Mouse (Mus musculus) hindbrain, embryonic 16.5 days (tissue): ENCODE data around the gene Best2. TPM values are rescaled to one million over a fixed set of nuclear protein-coding genes. Genes with fewer than 3 reads are reported as not detected.

Experiments used
- ATAC-seq: fragments of 200-750 bp; cut with Nextera tagmentation; 2 replicates; pipeline ENCODE4 v1.8.0; 2017; ENCODE audit warnings: moderate TSS enrichment, moderate library complexity
- H3K27ac ChIP-seq: fragments of 300-500 bp; sonication (generic); 2 replicates; pipeline ENCODE4 v1.5.1; 2014; ENCODE audit warnings: low read depth, mild to moderate bottlenecking, control low read depth, low read length, moderate library complexity
- H3K27me3 ChIP-seq: fragments of 300-500 bp; sonication (generic); replicated peaks from 2 replicates; pipeline ENCODE4 v1.6.1; 2014; ENCODE audit warnings: low read length; ENCODE audit not compliant: control insufficient read depth, insufficient read depth
- H3K36me3 ChIP-seq: fragments of 300-500 bp; sonication (generic); 2 replicates; pipeline ENCODE4 v1.6.1; 2014; ENCODE audit warnings: mild to moderate bottlenecking, low read length, moderate library complexity, mixed read lengths; ENCODE audit not compliant: control insufficient read depth, insufficient read depth
- H3K4me1 ChIP-seq: fragments of 300-500 bp; sonication (generic); 2 replicates; pipeline ENCODE4 v1.6.1; 2014; ENCODE audit warnings: low read depth, low read length; ENCODE audit not compliant: control insufficient read depth, insufficient read depth
- H3K4me2 ChIP-seq: fragments of 300-500 bp; sonication (generic); 2 replicates; pipeline ENCODE4 v1.6.1; 2014; ENCODE audit warnings: mild to moderate bottlenecking, low read length, control low read depth, moderate library complexity
- H3K4me3 ChIP-seq: fragments of 300-500 bp; sonication (generic); 2 replicates; pipeline ENCODE4 v1.5.1; 2014; ENCODE audit warnings: mild to moderate bottlenecking, low read length, control low read depth, moderate library complexity
- H3K9ac ChIP-seq: fragments of 300-500 bp; sonication (generic); 2 replicates; pipeline ENCODE4 v1.6.1; 2014; ENCODE audit warnings: low read depth, mild to moderate bottlenecking, control low read depth, low read length, moderate library complexity
- H3K9me3 ChIP-seq: fragments of 300-500 bp; sonication (generic); 2 replicates; pipeline ENCODE4 v1.6.1; 2014; ENCODE audit warnings: mild to moderate bottlenecking, low read length, moderate library complexity; ENCODE audit not compliant: control insufficient read depth
- WGBS: fragments of 180-500 bp; shearing (Covaris S2); extraction: QIAGEN DNeasy Blood & Tissue Kit; methylation state at CpG from one replicate; pipeline ENCODE4 v1.1.7; 2014; 5-methylcytosine and 5-hydroxymethylcytosine counted together
- polyA plus RNA-seq: library from polyadenylated mRNA; unstranded; fragments of >200 nt; fragmentation: Nextera tagmentation; extraction: Ambion mirVana; gene quantifications from 2 replicates; pipeline ENCODE4 v1.2.1, GENCODE M21; 2015

The Best2 gene
- polyA plus RNA-seq: 0.10 and 0.21 TPM in 2 replicates

DNA sequence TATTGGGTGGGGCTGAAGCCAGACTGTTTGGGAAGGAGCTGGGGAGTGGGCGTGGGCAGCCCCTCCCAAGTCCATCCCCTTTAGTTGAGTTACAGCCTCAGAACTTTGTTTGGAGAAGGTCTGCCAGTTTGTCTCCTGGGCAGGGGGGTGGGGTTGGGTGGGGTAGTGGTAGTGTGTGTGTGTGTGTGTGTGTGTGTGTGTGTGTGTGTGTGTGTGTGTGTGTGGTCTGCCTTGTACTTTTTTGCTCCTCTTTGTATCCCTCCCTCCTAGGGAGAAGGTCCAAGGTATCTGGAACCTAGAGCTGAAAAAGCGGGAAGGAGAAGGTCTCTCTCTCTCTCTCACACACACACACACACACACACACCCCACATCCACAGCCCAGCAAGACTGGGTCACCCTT is at the start of gene Best2:
Best2 (minus strand) TSS at position 101 of the 400 bp plus-strand sequence.
- WGBS: 58% methylated on average over 2 of the region's 2 CpGs
- H3K4me2 ChIP-seq: peak within 1 kb of the TSS; percentile 74
- no peaks in the 10 kb centered on the region for H3K9me3 ChIP-seq
- peaks cover 18% of the 10 kb centered on the region for H3K36me3 ChIP-seq
- H3K9ac ChIP-seq: peak within 1 kb of the TSS; percentile 65
- no peak for ATAC-seq
- H3K27ac ChIP-seq: no peak within 1 kb of the TSS
- peaks cover 4% of the 10 kb centered on the region; the same call in 1 of the 2 replicates for H3K4me1 ChIP-seq
- H3K27me3 ChIP-seq: peaks cover 13% of the 10 kb centered on the region
- H3K4me3 ChIP-seq: peak within 1 kb of the TSS; percentile 40

GRCm38 (mm10) chr8:85062603-85063002 is 48.3 kb upstream of the Best2 start:
- Histone ChIP-seq H3K36me3 (peaks cover 19% of the 10 kb centered on the region), H3K9me3 (no peaks in the 10 kb centered on the region), H3K4me3 (no peak overlapping the region), H3K4me2 (no peak overlapping the region), H3K27ac (no peak overlapping the region), H3K27me3 (no peaks in the 10 kb centered on the region), H3K9ac (no peak overlapping the region), H3K4me1 (peaks cover 19% of the 10 kb centered on the region)
- 94% methylated on average over 4 of the region's 4 CpGs for WGBS
- ATAC-seq: no peak

DNA sequence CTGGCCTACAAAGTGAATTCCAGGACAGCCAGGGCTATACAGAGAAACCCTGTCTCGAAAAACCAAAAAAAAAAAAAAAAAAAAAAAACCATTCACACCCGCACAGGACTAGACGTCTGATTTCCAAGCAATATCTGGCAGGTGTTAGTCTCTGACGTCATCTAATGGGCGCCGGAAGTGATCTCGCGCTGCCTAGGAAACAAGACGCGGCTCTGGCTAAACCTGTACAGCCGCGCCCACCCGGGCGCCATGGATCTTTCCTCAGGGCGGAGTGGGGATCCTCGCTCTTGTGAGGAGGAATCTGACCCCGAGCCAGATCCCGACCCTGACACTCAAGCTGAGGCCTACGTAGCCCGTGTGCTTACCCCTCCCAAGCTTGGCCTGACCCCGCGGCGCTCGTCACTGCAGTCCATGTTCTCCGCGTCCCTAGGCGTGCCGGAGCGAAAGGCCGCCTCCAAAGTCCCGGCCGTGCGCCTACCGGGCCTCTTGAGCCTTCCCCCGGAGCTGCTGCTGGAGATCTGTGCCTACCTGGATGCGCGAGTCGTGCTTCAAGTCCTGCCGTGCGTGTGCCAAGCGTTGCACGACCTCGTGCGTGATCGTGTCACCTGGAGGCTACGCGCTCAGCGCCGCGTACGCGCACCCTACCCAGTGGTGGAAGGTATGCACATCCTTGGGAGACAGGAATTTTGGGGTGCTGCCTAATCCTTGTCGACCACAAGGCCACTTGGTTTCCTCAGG is 45.7 kb upstream of the Best2 start, which contains the start of gene Fbxw9:
Fbxw9 (plus strand) TSS at position 177 of the 738 bp plus-strand sequence.
- Histone ChIP-seq H3K27me3 (no peaks in the 10 kb centered on the region), H3K9ac (peak within 1 kb of the TSS; percentile 83), H3K4me2 (peak within 1 kb of the TSS; percentile 92), H3K4me1 (peaks cover 19% of the 10 kb centered on the region), H3K9me3 (no peaks in the 10 kb centered on the region), H3K4me3 (peak within 1 kb of the TSS; percentile 71), H3K36me3 (peaks cover 14% of the 10 kb centered on the region), H3K27ac (peak within 1 kb of the TSS; percentile 75)
- WGBS: under 1% methylated on average over 51 of the region's 53 CpGs
- ATAC-seq: peak; percentile 93

GRCm38 (mm10) chr8:85057367-85057766 is 43.0 kb upstream of the Best2 start:
- Histone ChIP-seq H3K4me3 (no peak overlapping the region), H3K27me3 (no peaks in the 10 kb centered on the region), H3K9ac (no peak overlapping the region), H3K4me2 (no peak overlapping the region), H3K36me3 (peaks cover 24% of the 10 kb centered on the region), H3K9me3 (no peaks in the 10 kb centered on the region), H3K27ac (no peak overlapping the region), H3K4me1 (peaks cover 18% of the 10 kb centered on the region)
- WGBS: 80% methylated on average over 7 of the region's 7 CpGs
- no peak for ATAC-seq

DNA sequence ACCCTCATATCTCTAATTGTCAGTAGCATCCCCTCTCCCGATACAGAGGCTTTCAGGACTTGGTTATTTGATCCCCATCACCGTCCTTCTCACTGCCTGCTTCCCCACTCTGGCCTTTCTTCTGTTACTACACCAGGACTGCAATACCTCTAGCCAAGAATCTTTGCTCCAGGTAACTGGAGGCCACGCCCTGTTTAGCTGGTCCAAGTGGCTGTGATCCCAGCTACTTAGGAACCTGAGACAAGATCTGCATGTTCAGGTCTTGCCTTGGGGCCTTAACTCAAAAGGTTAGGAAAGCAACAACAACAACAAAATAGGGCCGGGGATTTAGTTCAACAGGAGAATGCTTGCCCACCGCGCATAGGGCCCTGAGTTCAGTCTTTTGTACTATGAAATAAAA is 29.3 kb upstream of the Best2 start:
- 96% methylated on average over 6 of the region's 6 CpGs for WGBS
- peaks cover 10% of the 10 kb centered on the region for H3K4me1 ChIP-seq
- no peak overlapping the region for H3K4me2 ChIP-seq
- ATAC-seq: no peak
- no peaks in the 10 kb centered on the region for H3K27me3 ChIP-seq
- H3K36me3 ChIP-seq: peaks cover 45% of the 10 kb centered on the region
- H3K27ac ChIP-seq: no peak overlapping the region
- H3K9me3 ChIP-seq: no peaks in the 10 kb centered on the region
- no peak overlapping the region for H3K4me3 ChIP-seq
- H3K9ac ChIP-seq: no peak overlapping the region

- Histone ChIP-seq H3K4me1 (peaks cover 28% of the 10 kb centered on the region), H3K27ac (peak overlapping the region; percentile 99), H3K4me3 (peak overlapping the region; percentile 86), H3K9ac (peak overlapping the region; percentile 91), H3K36me3 (peaks cover 16% of the 10 kb centered on the region; the same call in 1 of the 2 replicates), H3K27me3 (no peaks in the 10 kb centered on the region), H3K9me3 (no peaks in the 10 kb centered on the region), H3K4me2 (peak overlapping the region; percentile 94)
- WGBS: under 1% methylated on average over 46 of the region's 57 CpGs
- 0 out of 2 replicates have a peak, but pooled peaks have one; percentile 2 for ATAC-seq
Measured at GRCm38 (mm10) chr8:85037681-85038531, 23.6 kb upstream of the Best2 start.

DNA sequence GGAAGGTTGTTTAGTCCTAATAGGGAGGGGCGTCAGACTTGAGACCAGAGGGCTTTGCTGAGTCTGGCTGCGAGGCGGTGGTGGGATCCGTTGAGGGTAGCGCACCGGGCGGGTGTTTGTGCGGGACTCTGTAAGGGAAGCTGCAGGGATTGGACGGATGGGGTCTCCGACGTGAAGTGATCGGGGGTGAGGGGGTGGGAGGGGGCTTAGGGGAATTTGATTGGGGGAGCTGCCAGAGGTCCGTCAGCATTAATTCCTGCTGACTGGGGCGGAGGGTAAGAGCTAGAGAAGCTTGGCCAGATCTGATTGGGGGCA is 23.0 kb upstream of the Best2 start:
- H3K4me1 ChIP-seq: peaks cover 28% of the 10 kb centered on the region

DNA sequence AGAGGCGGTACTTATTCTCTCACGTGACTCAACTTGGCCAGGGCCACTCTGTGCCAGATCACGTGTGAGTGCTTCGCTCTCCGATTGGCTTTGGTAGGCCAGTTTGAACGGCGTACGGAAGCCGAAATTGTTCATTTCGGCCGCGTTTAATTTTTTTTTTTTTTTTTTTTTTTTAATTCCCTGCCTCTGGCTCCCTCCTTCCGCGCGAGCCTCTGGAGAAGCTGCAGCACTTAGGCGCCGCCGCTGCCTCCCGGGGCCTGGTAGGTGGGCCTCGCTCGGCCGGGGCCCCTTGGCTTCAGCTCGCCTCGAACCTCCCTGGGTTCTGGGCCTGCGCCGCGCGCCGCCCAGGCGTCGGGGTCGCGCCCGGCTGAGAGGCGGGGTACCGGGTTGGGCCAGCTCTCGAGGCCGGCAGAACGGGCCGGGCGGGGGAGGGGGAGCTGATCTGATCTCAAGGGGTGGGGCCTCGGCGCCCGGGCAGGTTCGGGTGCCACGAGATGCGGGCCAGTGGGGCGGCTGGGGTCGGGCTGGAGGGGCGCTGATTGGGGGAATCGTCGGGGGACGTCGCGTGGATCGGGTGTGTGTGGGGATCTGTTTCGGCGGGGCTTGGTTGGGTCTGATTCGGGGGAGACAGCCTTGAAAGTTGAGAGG is 22.5 kb upstream of the Best2 start, which contains the start of gene Tnpo2:
Tnpo2 (plus strand) TSS at position 198 of the 648 bp plus-strand sequence.
- Histone ChIP-seq H3K9me3 (no peaks in the 10 kb centered on the region), H3K4me2 (peak within 1 kb of the TSS; percentile 94), H3K36me3 (peaks cover 23% of the 10 kb centered on the region), H3K4me3 (peak within 1 kb of the TSS; percentile 86), H3K27ac (peak within 1 kb of the TSS; percentile 99), H3K9ac (peak within 1 kb of the TSS; percentile 91), H3K4me1 (peaks cover 28% of the 10 kb centered on the region), H3K27me3 (no peaks in the 10 kb centered on the region)
- WGBS: under 1% methylated on average over 59 of the region's 59 CpGs
- ATAC-seq: peak; percentile 92

More for the DNA sequence above, 23.0 kb upstream of the Best2 start:
- 0% methylated on average over 14 of the region's 14 CpGs for WGBS
- Histone ChIP-seq H3K36me3 (peaks cover 21% of the 10 kb centered on the region), H3K27ac (peak overlapping the region; percentile 99), H3K27me3 (no peaks in the 10 kb centered on the region), H3K4me3 (peak overlapping the region; percentile 86), H3K9ac (peak overlapping the region; percentile 91), H3K9me3 (no peaks in the 10 kb centered on the region), H3K4me2 (peak overlapping the region; percentile 94)
- ATAC-seq: peak; percentile 62
